Comparison of ENCODE assay signal across 20 mouse cellular contexts in genomic region chr1:92108556-92108955, GRCm38 (mm10).
"Had no signal": no experiment of that assay in that cellular context is flagged by ENCODE, and none has a peak within 500 bp of the region (broad histone marks: within the 10 kb centered on the region; RNA-seq: fewer than 3 reads in every experiment).

No protein-coding gene starts in this region.

- H3K27ac ChIP-seq: kidney, postnatal 0 days; layer of hippocampus, adult 2 months; limb, embryonic 10.5 days; limb, embryonic 13.5 days; liver, embryonic 12.5 days; liver, embryonic 15.5 days; lung, embryonic 15.5 days; midbrain, embryonic 10.5 days; midbrain, embryonic 13.5 days; neural tube, embryonic 13.5 days had no signal

- H3K27me3 ChIP-seq: limb, embryonic 13.5 days; liver, embryonic 12.5 days; liver, embryonic 15.5 days; lung, embryonic 15.5 days; megakaryocyte, embryonic 14.5 days; midbrain, embryonic 13.5 days; neural tube, embryonic 13.5 days had no signal

- H3K4me1 ChIP-seq: midbrain, embryonic 13.5 days had no signal

- H3K4me3 ChIP-seq: layer of hippocampus, adult 2 months; limb, embryonic 10.5 days; limb, embryonic 13.5 days; liver, embryonic 12.5 days; liver, embryonic 15.5 days; lung, embryonic 15.5 days; megakaryocyte, embryonic 14.5 days; midbrain, embryonic 10.5 days; midbrain, embryonic 13.5 days; myocyte; neural tube, embryonic 13.5 days had no signal

- H3K36me3 ChIP-seq: limb, embryonic 10.5 days; limb, embryonic 13.5 days; liver, embryonic 12.5 days; liver, embryonic 15.5 days; lung, embryonic 15.5 days; midbrain, embryonic 10.5 days; midbrain, embryonic 13.5 days; neural tube, embryonic 13.5 days had no signal

- H3K9ac ChIP-seq: limb, embryonic 13.5 days; liver, embryonic 12.5 days; liver, embryonic 15.5 days; lung, embryonic 15.5 days; midbrain, embryonic 13.5 days; neural tube, embryonic 13.5 days had no signal

- DNase-seq: kidney, postnatal 25 days; layer of hippocampus, adult 9-11 months; liver; lung, adult 18-20 months; lung, postnatal 10 days; lung, postnatal 36 days; thymus, adult 18-20 months; thymus, postnatal 36 days had no signal
